Mouse (Mus musculus) heart, embryonic 12.5 days (tissue): ENCODE data around the gene Topors. TPM values are rescaled to one million over a fixed set of nuclear protein-coding genes. Genes with fewer than 3 reads are reported as not detected.
"Not testable (repeated sequence)": the region's sequence is repeated elsewhere in the genome, so short reads cannot be mapped to it uniquely, and the experiment has no call there.

Experiments used
- ATAC-seq: fragments of 200-750 bp; cut with Nextera tagmentation; 2 replicates; pipeline ENCODE4 v1.8.0; 2017; ENCODE audit warnings: moderate TSS enrichment, moderate library complexity; ENCODE audit not compliant: insufficient number of reproducible peaks, low FRiP score
- H3K27ac ChIP-seq: fragments of 300-500 bp; sonication (generic); 2 replicates; pipeline ENCODE4 v1.5.1; 2016; ENCODE audit warnings: mild to moderate bottlenecking, moderate library complexity; ENCODE audit not compliant: poor library complexity, severe bottlenecking
- H3K27me3 ChIP-seq: fragments of 300-500 bp; sonication (generic); replicated peaks from 2 replicates; pipeline ENCODE4 v1.6.1; 2016; ENCODE audit warnings: mild to moderate bottlenecking, moderate library complexity
- H3K36me3 ChIP-seq: fragments of 300-500 bp; sonication (generic); 2 replicates; pipeline ENCODE4 v1.6.1; 2016; ENCODE audit warnings: mild to moderate bottlenecking, moderate library complexity
- H3K4me1 ChIP-seq: fragments of 300-500 bp; sonication (generic); replicated peaks from 2 replicates; pipeline ENCODE4 v1.6.1; 2016; ENCODE audit warnings: mild to moderate bottlenecking
- H3K4me2 ChIP-seq: fragments of 300-500 bp; sonication (generic); 2 replicates; pipeline ENCODE4 v1.6.1; 2016; ENCODE audit warnings: mild to moderate bottlenecking, moderate library complexity
- H3K4me3 ChIP-seq: fragments of 300-500 bp; sonication (generic); 2 replicates; pipeline ENCODE4 v1.5.1; 2016; ENCODE audit warnings: mild to moderate bottlenecking
- H3K9ac ChIP-seq: fragments of 300-500 bp; sonication (generic); 2 replicates; pipeline ENCODE4 v1.6.1; 2016; ENCODE audit warnings: mild to moderate bottlenecking, moderate library complexity
- H3K9me3 ChIP-seq: fragments of 300-500 bp; sonication (generic); replicated peaks from 2 replicates; pipeline ENCODE4 v1.6.1; 2016; ENCODE audit warnings: mild to moderate bottlenecking, moderate library complexity
- WGBS: fragments of 180-500 bp; shearing (Covaris S2); methylation state at CpG from one replicate; pipeline ENCODE4 v1.1.7; 2016; 5-methylcytosine and 5-hydroxymethylcytosine counted together
- polyA plus RNA-seq: library from polyadenylated mRNA; unstranded; fragments of >200 nt; fragmentation: Nextera tagmentation; extraction: Ambion mirVana; gene quantifications from 2 replicates; pipeline ENCODE4 v1.2.1, GENCODE M21; 2016

Gene Topors
- 35.3 and 36.3 TPM in 2 replicates for polyA plus RNA-seq

DNA sequence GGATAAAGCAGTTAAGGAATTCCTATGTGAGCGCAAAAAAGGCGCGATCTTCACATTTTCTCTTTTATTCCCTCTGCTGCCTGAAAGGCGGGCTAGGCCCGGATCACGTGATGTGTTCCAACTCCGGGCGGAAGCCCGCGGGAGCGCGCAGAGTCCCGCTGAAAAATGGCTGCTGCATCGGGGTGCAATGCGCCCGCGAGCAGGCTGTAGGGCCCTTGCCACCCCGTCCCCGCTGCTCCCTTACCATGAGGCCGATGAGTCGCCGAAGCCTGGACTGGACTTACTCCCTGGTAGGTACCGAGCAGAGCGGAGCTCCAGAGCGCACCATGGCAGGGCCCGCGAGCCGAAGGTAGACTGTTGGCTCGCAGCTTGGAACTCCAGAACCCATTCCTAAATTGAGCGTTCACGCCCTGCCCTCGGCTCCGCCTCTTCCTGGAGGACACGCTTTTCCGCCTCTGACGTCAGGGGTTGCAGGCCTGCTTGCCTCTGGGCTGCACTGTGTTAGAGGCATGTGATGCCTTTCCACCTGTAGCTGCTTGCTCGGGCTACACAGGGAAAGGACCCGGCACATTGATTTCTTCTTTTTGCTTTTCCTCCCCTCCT lies at the start of gene Topors, which contains the start of gene Smim27:
TSS of gene Topors (minus strand) at position 421 of the 603 bp plus-strand sequence.
TSS of gene Smim27 (plus strand) at position 150 of the 603 bp plus-strand sequence.
- peak within 1 kb of the TSS; percentile 72 for H3K4me3 ChIP-seq
- peak within 1 kb of the TSS; percentile 97 for H3K9ac ChIP-seq
- H3K27me3 ChIP-seq = no peaks in the 10 kb centered on the region
- peaks cover 32% of the 10 kb centered on the region for H3K4me1 ChIP-seq
- H3K36me3 ChIP-seq = peaks cover 30% of the 10 kb centered on the region
- peak within 1 kb of the TSS; percentile 99 for H3K27ac ChIP-seq
- no peaks in the 10 kb centered on the region for H3K9me3 ChIP-seq
- peak; percentile 95 for ATAC-seq
- under 1% methylated on average over 38 of the region's 38 CpGs for WGBS
- peak within 1 kb of the TSS; percentile 97 for H3K4me2 ChIP-seq

DNA sequence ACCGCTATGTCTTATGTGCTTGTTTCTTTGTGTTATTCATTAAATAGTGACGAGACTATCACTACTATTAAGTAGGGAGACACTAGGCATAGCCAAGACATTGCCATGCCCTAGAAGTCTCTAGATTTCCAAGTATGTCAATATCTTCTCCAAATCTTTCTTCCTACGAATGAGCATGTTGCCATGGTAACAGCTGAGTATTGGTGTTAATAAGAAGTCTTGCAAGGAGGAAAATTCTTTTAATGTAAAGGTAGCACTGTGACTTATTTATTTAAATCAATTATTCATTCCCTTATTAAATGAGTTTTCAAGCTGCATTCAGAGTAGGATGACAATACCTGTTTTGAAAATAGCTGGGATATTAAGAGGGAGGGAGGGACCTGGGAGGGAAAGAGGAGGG lies 47.8 kb upstream of the Topors start:
- no peak for ATAC-seq
- no peak overlapping the region for H3K4me2 ChIP-seq
- 68% methylated on average over 3 of the region's 3 CpGs for WGBS
- H3K36me3 ChIP-seq = no peaks in the 10 kb centered on the region
- no peaks in the 10 kb centered on the region for H3K9me3 ChIP-seq
- H3K27ac ChIP-seq = no peak overlapping the region
- H3K27me3 ChIP-seq = no peaks in the 10 kb centered on the region
- H3K4me1 ChIP-seq = no peaks in the 10 kb centered on the region
- no peak overlapping the region for H3K9ac ChIP-seq
- no peak overlapping the region for H3K4me3 ChIP-seq

DNA sequence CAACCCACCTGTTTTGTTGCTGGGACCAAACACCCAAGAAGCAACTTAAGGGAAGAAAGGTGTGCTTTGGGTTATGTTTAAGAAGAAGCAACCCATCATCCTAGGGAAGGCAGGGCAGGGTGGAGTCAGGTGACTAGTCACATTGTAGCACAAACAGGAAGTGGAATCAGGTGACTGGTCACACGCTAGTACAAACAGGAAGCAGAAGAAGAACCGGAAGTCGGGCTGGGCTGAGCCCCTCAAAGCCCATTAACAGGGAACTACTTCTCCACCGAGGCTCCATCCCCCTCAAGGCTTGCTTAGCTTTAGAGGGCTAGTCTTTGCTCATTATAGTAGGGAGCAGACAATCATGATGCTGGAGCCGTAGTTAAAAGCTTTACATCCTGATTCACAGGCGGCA lies 43.4 kb upstream of the Topors start:
- ATAC-seq = no peak
- H3K4me3 ChIP-seq = no peak overlapping the region
- H3K4me2 ChIP-seq = no peak overlapping the region
- 63% methylated on average over 6 of the region's 6 CpGs for WGBS
- H3K4me1 ChIP-seq = no peaks in the 10 kb centered on the region
- no peak overlapping the region for H3K27ac ChIP-seq
- H3K9me3 ChIP-seq = no peaks in the 10 kb centered on the region
- no peaks in the 10 kb centered on the region for H3K27me3 ChIP-seq
- H3K9ac ChIP-seq = no peak overlapping the region
- H3K36me3 ChIP-seq = no peaks in the 10 kb centered on the region

DNA sequence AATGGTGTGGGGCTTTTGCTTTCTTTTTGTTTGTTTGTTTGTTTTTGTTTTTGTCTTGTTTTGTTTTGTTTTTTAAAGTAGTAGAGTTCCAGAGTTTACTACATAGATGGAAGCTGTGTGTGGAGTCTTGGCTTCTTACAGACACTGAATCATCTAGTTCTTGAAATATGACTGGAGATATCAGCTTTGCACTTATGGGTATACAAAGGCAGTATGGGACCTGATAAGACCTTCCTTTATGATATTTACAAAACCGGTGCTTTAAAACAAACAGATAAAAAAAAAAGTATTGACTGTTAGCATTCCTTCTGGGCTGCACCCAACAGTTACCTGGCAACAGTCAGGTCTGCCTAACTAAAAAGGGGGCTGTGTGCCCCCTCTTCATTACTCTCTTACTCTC lies 42.6 kb upstream of the Topors start:
- Histone ChIP-seq H3K27ac (no peak overlapping the region), H3K27me3 (no peaks in the 10 kb centered on the region), H3K4me2 (no peak overlapping the region), H3K36me3 (no peaks in the 10 kb centered on the region), H3K9me3 (no peaks in the 10 kb centered on the region), H3K4me1 (no peaks in the 10 kb centered on the region), H3K9ac (no peak overlapping the region), H3K4me3 (no peak overlapping the region)
- WGBS = 56% methylated on average over 1 of the region's 1 CpGs
- no peak for ATAC-seq

GRCm38 (mm10) chr4:40310796-40311383 lies 41.2 kb upstream of the Topors start:
- H3K9me3 ChIP-seq = no peaks in the 10 kb centered on the region
- H3K27me3 ChIP-seq = no peaks in the 10 kb centered on the region
- WGBS = 75% methylated on average over 11 of the region's 11 CpGs
- H3K4me3 ChIP-seq = no peak overlapping the region
- H3K4me1 ChIP-seq = no peaks in the 10 kb centered on the region
- H3K36me3 ChIP-seq = no peaks in the 10 kb centered on the region
- no peak overlapping the region for H3K27ac ChIP-seq
- no peak for ATAC-seq
- H3K4me2 ChIP-seq = no peak overlapping the region
- H3K9ac ChIP-seq = no peak overlapping the region

- H3K4me3 ChIP-seq = no peak overlapping the region
- H3K27ac ChIP-seq = no peak overlapping the region
- no peaks in the 10 kb centered on the region for H3K9me3 ChIP-seq
- H3K9ac ChIP-seq = no peak overlapping the region
- no peaks in the 10 kb centered on the region for H3K27me3 ChIP-seq
- H3K36me3 ChIP-seq = no peaks in the 10 kb centered on the region
- no peak overlapping the region for H3K4me2 ChIP-seq
- no peaks in the 10 kb centered on the region for H3K4me1 ChIP-seq
- no peak for ATAC-seq
Observed at GRCm38 (mm10) chr4:40309682-40310081, 40.0 kb upstream of the Topors start.

DNA sequence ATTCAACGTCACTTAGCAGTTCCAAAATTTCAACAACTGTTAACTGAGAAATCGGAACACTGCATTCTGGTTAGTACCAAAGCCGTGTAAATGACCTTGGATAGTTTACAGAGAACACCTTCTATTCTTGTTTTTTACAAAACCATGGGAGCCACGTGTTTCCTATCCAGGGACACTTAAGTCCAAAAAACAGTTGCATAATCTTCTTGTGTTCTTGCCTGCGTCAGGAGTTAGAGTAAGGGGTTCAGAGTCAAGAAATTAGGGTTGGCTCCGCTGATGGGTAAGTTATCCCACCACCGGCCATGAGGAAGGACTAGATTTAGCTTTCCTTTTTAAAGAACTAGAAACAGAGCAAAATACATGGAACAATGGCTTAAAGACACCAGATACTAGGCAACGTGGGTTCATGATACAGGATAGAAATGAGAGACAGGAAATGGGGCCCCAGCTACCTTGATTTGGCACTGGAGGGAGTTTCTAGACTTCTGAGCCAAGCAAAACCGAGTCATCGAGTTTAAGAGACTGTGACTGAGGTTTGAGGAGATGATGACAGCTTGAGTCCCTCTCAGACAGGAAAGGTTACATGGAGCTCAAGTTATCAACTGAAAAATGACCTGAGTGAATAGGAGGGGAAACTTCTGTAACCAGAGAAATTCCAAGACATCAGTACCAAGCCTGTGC lies 32.9 kb upstream of the Topors start:
- Histone ChIP-seq H3K36me3 (no peaks in the 10 kb centered on the region), H3K4me1 (peaks cover 13% of the 10 kb centered on the region), H3K4me3 (no peak overlapping the region), H3K4me2 (no peak overlapping the region), H3K27ac (no peak overlapping the region), H3K9me3 (no peaks in the 10 kb centered on the region), H3K27me3 (peaks cover 8% of the 10 kb centered on the region; the same call in 1 of the 2 replicates), H3K9ac (no peak overlapping the region)
- 62% methylated on average over 10 of the region's 10 CpGs for WGBS
- no peak for ATAC-seq

DNA sequence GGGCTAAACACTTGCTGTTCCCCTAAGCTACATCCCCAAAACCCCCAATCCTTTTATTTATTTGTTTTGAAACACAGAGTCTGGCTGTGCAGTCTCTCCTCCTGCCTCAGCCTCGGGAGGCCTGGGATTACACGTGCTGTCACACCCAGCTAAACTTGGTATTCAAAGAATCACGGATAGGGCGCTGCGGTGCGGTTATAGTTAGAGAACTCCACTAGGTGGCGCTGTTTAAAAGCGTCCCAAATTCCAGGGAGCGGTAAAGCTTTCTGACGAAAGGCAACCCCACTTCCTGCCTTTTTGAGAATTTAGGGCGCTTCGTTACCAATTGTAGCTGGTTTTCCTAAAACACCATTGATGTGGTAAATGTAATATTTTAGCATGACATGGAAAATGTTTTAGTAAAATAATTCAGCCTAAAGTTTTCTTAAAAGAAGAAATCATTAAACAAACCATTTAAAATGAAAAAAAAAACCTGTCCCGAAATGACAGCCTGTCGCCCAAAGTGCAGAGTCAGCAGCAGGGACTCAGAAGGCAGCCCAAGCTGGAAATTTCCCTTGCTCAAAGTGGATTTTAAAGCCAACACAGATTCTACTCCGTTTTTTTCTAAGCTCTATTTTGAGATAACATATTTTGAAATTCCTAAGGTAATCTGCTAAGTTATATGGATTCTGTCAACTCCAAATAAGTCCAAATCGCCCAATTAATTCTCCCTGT lies 31.6 kb upstream of the Topors start:
- Histone ChIP-seq H3K27ac (no peak overlapping the region), H3K4me2 (peak overlapping the region; percentile 37), H3K36me3 (no peaks in the 10 kb centered on the region), H3K9me3 (peaks cover 4% of the 10 kb centered on the region; the same call in 1 of the 2 replicates), H3K4me3 (no peak overlapping the region), H3K27me3 (peaks cover 8% of the 10 kb centered on the region; the same call in 1 of the 2 replicates), H3K4me1 (peaks cover 13% of the 10 kb centered on the region), H3K9ac (no peak overlapping the region)
- WGBS = 12% methylated on average over 16 of the region's 16 CpGs
- peak; percentile 29; the same call in 1 of the 2 replicates for ATAC-seq

GRCm38 (mm10) chr4:40299169-40299568 lies 29.5 kb upstream of the Topors start:
- Histone ChIP-seq H3K27ac (no peak overlapping the region), H3K4me3 (no peak overlapping the region), H3K4me2 (no peak overlapping the region), H3K9ac (no peak overlapping the region), H3K27me3 (peaks cover 8% of the 10 kb centered on the region; the same call in 1 of the 2 replicates), H3K4me1 (peaks cover 13% of the 10 kb centered on the region), H3K36me3 (no peaks in the 10 kb centered on the region), H3K9me3 (peaks cover 8% of the 10 kb centered on the region)
- ATAC-seq = no peak
- 30% methylated on average over 5 of the region's 5 CpGs for WGBS

- WGBS = 77% methylated on average over 11 of the region's 11 CpGs
- peaks cover 29% of the 10 kb centered on the region for H3K9me3 ChIP-seq
- H3K27me3 ChIP-seq, H3K4me2 ChIP-seq, H3K4me1 ChIP-seq, H3K9ac ChIP-seq, H3K4me3 ChIP-seq, ATAC-seq, H3K36me3 ChIP-seq, H3K27ac ChIP-seq: not testable (repeated sequence)
Observed at GRCm38 (mm10) chr4:40291511-40291910, 21.9 kb upstream of the Topors start.

DNA sequence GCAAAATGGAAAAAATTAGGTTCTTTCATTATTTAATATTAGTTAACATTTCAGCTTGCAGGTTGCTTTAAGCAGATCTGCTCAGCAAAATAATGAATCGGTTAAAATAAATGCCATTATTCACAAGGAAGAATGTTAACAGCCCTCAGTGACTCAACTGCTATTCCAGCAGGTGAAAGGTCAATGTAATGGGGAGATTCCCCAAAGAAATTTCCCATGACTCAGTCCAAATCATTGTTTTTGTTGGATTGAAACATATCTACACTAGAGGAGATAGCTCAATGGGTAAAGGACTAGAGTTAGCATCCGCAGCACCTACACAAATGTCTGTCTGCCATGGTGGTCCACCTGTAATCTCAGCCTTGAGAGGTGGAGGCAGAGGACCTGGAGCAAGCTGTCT lies 19.4 kb upstream of the Topors start:
- Histone ChIP-seq H3K27ac (no peak overlapping the region), H3K36me3 (no peaks in the 10 kb centered on the region), H3K9me3 (peaks cover 23% of the 10 kb centered on the region), H3K4me2 (no peak overlapping the region), H3K27me3 (no peaks in the 10 kb centered on the region), H3K4me1 (no peaks in the 10 kb centered on the region), H3K4me3 (no peak overlapping the region), H3K9ac (no peak overlapping the region)
- no peak for ATAC-seq
- 74% methylated on average over 2 of the region's 2 CpGs for WGBS
